Mouse (Mus musculus) left cerebral cortex, adult 8-10 months (tissue): ENCODE measurements around the gene Apob. TPM values are rescaled to one million over a fixed set of nuclear protein-coding genes. Genes with fewer than 3 reads are reported as not detected.
"Not testable (repeated sequence)": the region's sequence is repeated elsewhere in the genome, so short reads cannot be mapped to it uniquely, and the experiment has no call there.

Experiments used
- DNase-seq, 2 experiments: peaks; one replicate each; pipeline ENCODE4 v3.0.0; 2022; ENCODE audit warnings: low spot score in 2 of 2
- total RNA-seq, 4 experiments: library from RNA; stranded (reverse); gene quantifications; 2 replicates each; pipeline ENCODE4 v1.2.4; 2022

Apob gene
- total RNA-seq: under 1 TPM in 2 of 4 experiments, not detected in 2; 0.02 to 0.06 TPM

GRCm38 (mm10) chr12:7977466-7978189, at the start of gene Apob:
Gene Apob, plus strand, starts transcription at chr12:7977648.
- no peak for DNase-seq

GRCm38 (mm10) chr12:7932405-7932920, 45.0 kb upstream of the Apob start:
- no peak for DNase-seq

- DNase-seq: no peak
Measured at GRCm38 (mm10) chr12:7950098-7950745, 27.2 kb upstream of the Apob start.

GRCm38 (mm10) chr12:7958851-7959250, 18.6 kb upstream of the Apob start:
- no peak for DNase-seq

GRCm38 (mm10) chr12:7959310-7959918, 18.0 kb upstream of the Apob start:
- DNase-seq: no peak

GRCm38 (mm10) chr12:7962314-7962927, 15.0 kb upstream of the Apob start:
- no peak for DNase-seq

- DNase-seq: no peak
Measured at GRCm38 (mm10) chr12:7967221-7967620, 10.2 kb upstream of the Apob start.

GRCm38 (mm10) chr12:7970301-7970700, 7.1 kb upstream of the Apob start:
- no peak for DNase-seq

- DNase-seq: no peak
Measured at GRCm38 (mm10) chr12:7970817-7971216, 6.6 kb upstream of the Apob start.

- no peak for DNase-seq
Measured at GRCm38 (mm10) chr12:7971736-7972135, 5.7 kb upstream of the Apob start.

GRCm38 (mm10) chr12:7973773-7974322, 3.6 kb upstream of the Apob start:
- DNase-seq: no peak

- peak; percentile 30 to 74 for DNase-seq
Measured at GRCm38 (mm10) chr12:7978190-7978884, 889 bp downstream of the Apob start.

- DNase-seq: no peak
Measured at GRCm38 (mm10) chr12:7984411-7984810, 7.0 kb downstream of the Apob start.

- no peak for DNase-seq
Measured at GRCm38 (mm10) chr12:7990804-7991203, 13.4 kb downstream of the Apob start.

- DNase-seq: no peak
Measured at GRCm38 (mm10) chr12:7991570-7991969, 14.1 kb downstream of the Apob start.

GRCm38 (mm10) chr12:8020931-8021330, 43.5 kb downstream of the Apob start:
- DNase-seq: no peak

GRCm38 (mm10) chr12:8029520-8029919, 52.1 kb downstream of the Apob start:
- DNase-seq: no peak

GRCm38 (mm10) chr12:8030057-8030456, 52.6 kb downstream of the Apob start:
- DNase-seq: no peak

- not testable (repeated sequence) for DNase-seq
Measured at GRCm38 (mm10) chr12:8031169-8031568, 53.7 kb downstream of the Apob start.

- DNase-seq: no peak
Measured at GRCm38 (mm10) chr12:8031595-8032358, 54.3 kb downstream of the Apob start.
